Mouse (Mus musculus): ENCODE data around the gene Bax. TPM values are rescaled to one million over a fixed set of nuclear protein-coding genes. Genes with fewer than 3 reads are reported as not detected.

Gene Bax
- polyA plus RNA-seq, 1 experiment from 2014 or later = 185 TPM

- peaks cover 21% of the 10 kb centered on the region for H3K36me3 ChIP-seq (ENCODE audit: control insufficient read depth, insufficient read depth, low read length)
Observed at GRCm38 (mm10) chr7:45494548-45494947, 27.9 kb upstream of the Bax start.

GRCm38 (mm10) chr7:45492951-45493350 lies 26.3 kb upstream of the Bax start:
- Histone ChIP-seq H3K4me2 (ENCODE audit: low read depth, low read length) (no peak overlapping the region), H3K36me3 (ENCODE audit: control insufficient read depth, insufficient read depth, low read length) (peaks cover 15% of the 10 kb centered on the region), H3K9me3 (ENCODE audit: control insufficient read depth, low read length) (no peaks in the 10 kb centered on the region), H3K4me3 (ENCODE audit: low read length) (no peak overlapping the region), H3K27me3 (replicated peaks; ENCODE audit: control insufficient read depth, insufficient read depth, low read length) (no peaks in the 10 kb centered on the region), H3K4me1 (ENCODE audit: control insufficient read depth, insufficient read depth, low read length) (peaks cover 22% of the 10 kb centered on the region), H3K9ac (ENCODE audit: low read depth, low read length) (no peak overlapping the region), H3K27ac (ENCODE audit: low read length) (no peak overlapping the region)
- ATAC-seq = no peak
- 93% methylated on average over 5 of the region's 5 CpGs for WGBS

More at GRCm38 (mm10) chr7:45494548-45494947, 27.9 kb upstream of the Bax start:
- Histone ChIP-seq H3K4me2 (ENCODE audit: low read depth, low read length) (no peak overlapping the region), H3K4me3 (ENCODE audit: low read length) (no peak overlapping the region), H3K27ac (ENCODE audit: low read length) (no peak overlapping the region), H3K27me3 (replicated peaks; ENCODE audit: control insufficient read depth, insufficient read depth, low read length) (no peaks in the 10 kb centered on the region), H3K9me3 (ENCODE audit: control insufficient read depth, low read length) (no peaks in the 10 kb centered on the region), H3K9ac (ENCODE audit: low read depth, low read length) (no peak overlapping the region), H3K4me1 (ENCODE audit: control insufficient read depth, insufficient read depth, low read length) (peaks cover 10% of the 10 kb centered on the region)
- WGBS = 86% methylated on average over 9 of the region's 9 CpGs
- no peak for ATAC-seq

GRCm38 (mm10) chr7:45492225-45492844 lies 25.6 kb upstream of the Bax start:
- Histone ChIP-seq H3K9ac (ENCODE audit: low read depth, low read length) (no peak overlapping the region), H3K27ac (ENCODE audit: low read length) (no peak overlapping the region), H3K36me3 (ENCODE audit: control insufficient read depth, insufficient read depth, low read length) (peaks cover 13% of the 10 kb centered on the region), H3K4me3 (ENCODE audit: low read length) (no peak overlapping the region), H3K4me2 (ENCODE audit: low read depth, low read length) (no peak overlapping the region), H3K9me3 (ENCODE audit: control insufficient read depth, low read length) (no peaks in the 10 kb centered on the region), H3K27me3 (replicated peaks; ENCODE audit: control insufficient read depth, insufficient read depth, low read length) (no peaks in the 10 kb centered on the region), H3K4me1 (ENCODE audit: control insufficient read depth, insufficient read depth, low read length) (peaks cover 22% of the 10 kb centered on the region)
- 95% methylated on average over 8 of the region's 8 CpGs for WGBS
- no peak for ATAC-seq

GRCm38 (mm10) chr7:45491264-45491663 lies 24.6 kb upstream of the Bax start:
- ATAC-seq = peak; percentile 66
- no peaks in the 10 kb centered on the region for H3K27me3 ChIP-seq (replicated peaks; ENCODE audit: control insufficient read depth, insufficient read depth, low read length)
- peak overlapping the region; percentile 25; the same call in 1 of the 2 replicates for H3K9ac ChIP-seq (ENCODE audit: low read depth, low read length)
- WGBS = 20% methylated on average over 3 of the region's 3 CpGs
- no peak overlapping the region for H3K4me2 ChIP-seq (ENCODE audit: low read depth, low read length)
- H3K27ac ChIP-seq (ENCODE audit: low read length) = no peak overlapping the region
- peaks cover 22% of the 10 kb centered on the region for H3K4me1 ChIP-seq (ENCODE audit: control insufficient read depth, insufficient read depth, low read length)
- peaks cover 13% of the 10 kb centered on the region for H3K36me3 ChIP-seq (ENCODE audit: control insufficient read depth, insufficient read depth, low read length)
- no peak overlapping the region for H3K4me3 ChIP-seq (ENCODE audit: low read length)
- no peaks in the 10 kb centered on the region for H3K9me3 ChIP-seq (ENCODE audit: control insufficient read depth, low read length)

- Histone ChIP-seq H3K4me2 (ENCODE audit: low read depth, low read length) (no peak overlapping the region), H3K4me1 (ENCODE audit: control insufficient read depth, insufficient read depth, low read length) (peaks cover 22% of the 10 kb centered on the region), H3K27me3 (replicated peaks; ENCODE audit: control insufficient read depth, insufficient read depth, low read length) (no peaks in the 10 kb centered on the region), H3K27ac (ENCODE audit: low read length) (no peak overlapping the region), H3K9me3 (ENCODE audit: control insufficient read depth, low read length) (no peaks in the 10 kb centered on the region), H3K9ac (ENCODE audit: low read depth, low read length) (no peak overlapping the region), H3K4me3 (ENCODE audit: low read length) (no peak overlapping the region), H3K36me3 (ENCODE audit: control insufficient read depth, insufficient read depth, low read length) (peaks cover 13% of the 10 kb centered on the region)
- peak; percentile 32; the same call in 1 of the 2 replicates for ATAC-seq
- WGBS = 38% methylated on average over 9 of the region's 9 CpGs
Observed at GRCm38 (mm10) chr7:45490822-45491221, 24.1 kb upstream of the Bax start.

- 79% methylated on average over 7 of the region's 7 CpGs for WGBS
- Histone ChIP-seq H3K27me3 (replicated peaks; ENCODE audit: control insufficient read depth, insufficient read depth, low read length) (no peaks in the 10 kb centered on the region), H3K36me3 (ENCODE audit: control insufficient read depth, insufficient read depth, low read length) (peaks cover 12% of the 10 kb centered on the region), H3K4me1 (ENCODE audit: control insufficient read depth, insufficient read depth, low read length) (peaks cover 22% of the 10 kb centered on the region), H3K27ac (ENCODE audit: low read length) (no peak overlapping the region), H3K9me3 (ENCODE audit: control insufficient read depth, low read length) (no peaks in the 10 kb centered on the region), H3K9ac (ENCODE audit: low read depth, low read length) (no peak overlapping the region), H3K4me2 (ENCODE audit: low read depth, low read length) (no peak overlapping the region), H3K4me3 (ENCODE audit: low read length) (no peak overlapping the region)
- ATAC-seq = no peak
Observed at GRCm38 (mm10) chr7:45489578-45489977, 22.9 kb upstream of the Bax start.

- peaks cover 3% of the 10 kb centered on the region for H3K36me3 ChIP-seq (ENCODE audit: control insufficient read depth, insufficient read depth, low read length)
- WGBS = 11% methylated on average over 38 of the region's 38 CpGs
- H3K27me3 ChIP-seq (replicated peaks; ENCODE audit: control insufficient read depth, insufficient read depth, low read length) = no peaks in the 10 kb centered on the region
- ATAC-seq = peak; percentile 66
- no peaks in the 10 kb centered on the region for H3K9me3 ChIP-seq (ENCODE audit: control insufficient read depth, low read length)
- peak within 1 kb of the TSS; percentile 73 for H3K4me2 ChIP-seq (ENCODE audit: low read depth, low read length)
- peak within 1 kb of the TSS; percentile 56 for H3K4me3 ChIP-seq (ENCODE audit: low read length)
- H3K27ac ChIP-seq (ENCODE audit: low read length) = peak within 1 kb of the TSS; percentile 51
- peak within 1 kb of the TSS; percentile 74 for H3K9ac ChIP-seq (ENCODE audit: low read depth, low read length)
- peaks cover 22% of the 10 kb centered on the region for H3K4me1 ChIP-seq (ENCODE audit: control insufficient read depth, insufficient read depth, low read length)
Observed at GRCm38 (mm10) chr7:45488293-45489204, 21.9 kb upstream of the Bax start, which contains the start of gene Dhdh. Gene Dhdh, minus strand, starts transcription at chr7:45488805.

GRCm38 (mm10) chr7:45487861-45488292 lies 21.2 kb upstream of the Bax start:
- Histone ChIP-seq H3K27ac (ENCODE audit: low read length) (peak overlapping the region; percentile 51), H3K36me3 (ENCODE audit: control insufficient read depth, insufficient read depth, low read length) (no peaks in the 10 kb centered on the region), H3K9ac (ENCODE audit: low read depth, low read length) (peak overlapping the region; percentile 74), H3K4me2 (ENCODE audit: low read depth, low read length) (peak overlapping the region; percentile 73), H3K4me1 (ENCODE audit: control insufficient read depth, insufficient read depth, low read length) (peaks cover 22% of the 10 kb centered on the region), H3K9me3 (ENCODE audit: control insufficient read depth, low read length) (no peaks in the 10 kb centered on the region), H3K27me3 (replicated peaks; ENCODE audit: control insufficient read depth, insufficient read depth, low read length) (no peaks in the 10 kb centered on the region), H3K4me3 (ENCODE audit: low read length) (peak overlapping the region; percentile 56)
- ATAC-seq = no peak
- WGBS = 51% methylated on average over 11 of the region's 11 CpGs

- no peak within 1 kb of the TSS for H3K4me3 ChIP-seq (ENCODE audit: low read length)
- 85% methylated on average over 12 of the region's 12 CpGs for WGBS
- no peaks in the 10 kb centered on the region for H3K27me3 ChIP-seq (replicated peaks; ENCODE audit: control insufficient read depth, insufficient read depth, low read length)
- no peak within 1 kb of the TSS for H3K27ac ChIP-seq (ENCODE audit: low read length)
- peaks cover 22% of the 10 kb centered on the region for H3K4me1 ChIP-seq (ENCODE audit: control insufficient read depth, insufficient read depth, low read length)
- H3K36me3 ChIP-seq (ENCODE audit: control insufficient read depth, insufficient read depth, low read length) = no peaks in the 10 kb centered on the region
- H3K4me2 ChIP-seq (ENCODE audit: low read depth, low read length) = no peak within 1 kb of the TSS
- H3K9me3 ChIP-seq (ENCODE audit: control insufficient read depth, low read length) = no peaks in the 10 kb centered on the region
- H3K9ac ChIP-seq (ENCODE audit: low read depth, low read length) = no peak within 1 kb of the TSS
- no peak for ATAC-seq
Observed at GRCm38 (mm10) chr7:45486761-45487415, 20.2 kb upstream of the Bax start, which contains the start of gene Gm45808. Gene Gm45808, minus strand, starts transcription at chr7:45486811.
